Mouse (Mus musculus) 3134 (cell line): ENCODE data around the gene Smco3.
"Not testable (repeated sequence)": the region's sequence is repeated elsewhere in the genome, so short reads cannot be mapped to it uniquely, and the experiment has no call there.

Source experiments
- DNase-seq: peaks from one replicate; pipeline ENCODE4 v3.0.0-alpha.2; 2011; ENCODE audit warnings: low spot score; ENCODE audit not compliant: insufficient read length; ENCODE audit errors: extremely low read depth

The Smco3 gene

GRCm38 (mm10) chr6:136806819-136807218 is 28.4 kb downstream of the Smco3 start:
- no peak for DNase-seq

- DNase-seq: no peak
Measured at GRCm38 (mm10) chr6:136805409-136805775, 29.9 kb downstream of the Smco3 start.

- DNase-seq: peak; percentile 77
Measured at GRCm38 (mm10) chr6:136804705-136805408, 30.4 kb downstream of the Smco3 start.

GRCm38 (mm10) chr6:136803739-136804633 is 31.3 kb downstream of the Smco3 start, which contains the start of gene Hist4h4:
TSS of gene Hist4h4 (minus strand) at chr6:136804415.
- DNase-seq: peak; percentile 100

GRCm38 (mm10) chr6:136803093-136803738 is 32.0 kb downstream of the Smco3 start:
- no peak for DNase-seq

GRCm38 (mm10) chr6:136801274-136801673 is 34.0 kb downstream of the Smco3 start:
- no peak for DNase-seq

- DNase-seq: no peak
Measured at GRCm38 (mm10) chr6:136800710-136801109, 34.5 kb downstream of the Smco3 start.

GRCm38 (mm10) chr6:136797874-136798693 is 37.2 kb downstream of the Smco3 start:
- DNase-seq: not testable (repeated sequence)

GRCm38 (mm10) chr6:136795850-136796249 is 39.4 kb downstream of the Smco3 start:
- no peak for DNase-seq

GRCm38 (mm10) chr6:136795110-136795509 is 40.1 kb downstream of the Smco3 start:
- no peak for DNase-seq

GRCm38 (mm10) chr6:136793831-136794525 is 41.3 kb downstream of the Smco3 start:
- DNase-seq: no peak

GRCm38 (mm10) chr6:136792884-136793758 is 42.1 kb downstream of the Smco3 start:
- no peak for DNase-seq

GRCm38 (mm10) chr6:136789391-136789971 is 45.8 kb downstream of the Smco3 start:
- no peak for DNase-seq

- DNase-seq: no peak
Measured at GRCm38 (mm10) chr6:136782761-136783160, 52.5 kb downstream of the Smco3 start.

GRCm38 (mm10) chr6:136782146-136782545 is 53.1 kb downstream of the Smco3 start:
- DNase-seq: no peak

GRCm38 (mm10) chr6:136781377-136781986 is 53.8 kb downstream of the Smco3 start, which contains the start of gene Gucy2c:
TSS of gene Gucy2c (minus strand) at chr6:136781765.
- no peak for DNase-seq
